Mouse (Mus musculus) kidney, postnatal 25 days (tissue): ENCODE measurements at regions not wholly inside any gene's neighbourhood (a gene's known extent, or its start where the extent isn't known, plus 50 kb on each side); places are given as distances from the start of the nearest gene placed in this dataset.
A peak's percentile ranks its signal among the peaks of the same experiment; 100 is the strongest.
"Not testable (repeated sequence)": the region's sequence is repeated elsewhere in the genome, so short reads cannot be mapped to it uniquely, and the experiment has no call there.

Experiments used
- DNase-seq, 2 experiments: peaks; one replicate each; pipeline ENCODE4 v3.0.0; 2021; ENCODE audit warnings: mixed read lengths in 2 of 2

DNA sequence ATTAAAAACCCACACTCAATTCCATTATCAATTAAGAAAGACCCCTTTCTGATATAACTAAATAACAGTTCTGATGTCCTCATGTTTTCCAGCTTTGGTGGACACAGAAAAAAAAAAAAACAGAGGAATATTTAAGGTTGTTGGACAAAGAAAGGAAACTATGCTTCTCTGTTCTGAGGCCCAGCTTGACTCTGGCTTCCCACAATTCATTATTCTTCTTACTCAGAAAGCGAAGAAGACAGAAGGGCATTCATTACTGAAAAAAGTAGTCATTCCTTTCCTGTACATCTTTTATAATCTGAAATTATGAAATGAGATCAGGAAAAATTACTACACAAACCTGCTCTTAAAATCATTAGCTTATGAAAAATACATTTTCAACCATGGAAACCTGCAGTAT is 263.2 kb upstream of the 1700008P02Rik start:
- DNase-seq, result no peak

DNA sequence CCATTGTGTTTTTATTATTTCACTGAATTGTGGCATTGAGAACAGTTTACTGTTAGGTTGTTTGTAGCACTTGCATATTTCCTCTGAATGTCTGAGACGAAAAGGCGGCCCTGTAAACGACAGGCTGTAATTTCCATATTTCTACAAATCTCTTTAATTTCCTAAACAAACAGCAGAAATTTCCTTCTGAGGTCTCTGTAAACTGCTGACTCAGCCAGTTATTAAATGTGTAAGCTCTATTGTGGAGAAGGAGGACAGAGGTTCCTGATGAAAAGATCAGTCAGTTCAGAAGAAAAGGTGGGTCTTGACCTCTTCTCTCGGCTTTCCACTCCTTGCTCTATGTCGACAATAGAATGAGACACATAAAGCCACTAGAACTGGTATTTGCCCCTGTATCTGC is 256.0 kb upstream of the 1700008P02Rik start:
- no peak for DNase-seq

DNA sequence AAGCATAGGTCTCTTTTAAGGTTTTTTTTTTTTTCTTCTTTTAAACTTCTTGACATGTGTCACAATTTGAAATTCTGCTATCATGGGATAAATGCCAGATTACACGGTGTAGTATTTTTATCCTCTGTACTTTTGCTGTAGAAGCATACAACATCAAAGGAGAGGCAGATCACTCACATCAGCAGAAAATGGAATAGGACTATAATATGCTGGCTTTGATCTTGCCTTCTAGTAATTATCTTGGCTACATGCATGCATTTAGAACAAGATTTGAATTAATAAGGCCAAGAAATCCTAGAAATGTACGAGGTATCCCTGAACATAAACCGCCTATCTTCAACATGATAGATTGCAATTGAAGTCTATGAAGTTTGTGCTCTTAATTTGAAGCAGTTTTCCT is 251.9 kb upstream of the 1700008P02Rik start:
- DNase-seq, result no peak

DNA sequence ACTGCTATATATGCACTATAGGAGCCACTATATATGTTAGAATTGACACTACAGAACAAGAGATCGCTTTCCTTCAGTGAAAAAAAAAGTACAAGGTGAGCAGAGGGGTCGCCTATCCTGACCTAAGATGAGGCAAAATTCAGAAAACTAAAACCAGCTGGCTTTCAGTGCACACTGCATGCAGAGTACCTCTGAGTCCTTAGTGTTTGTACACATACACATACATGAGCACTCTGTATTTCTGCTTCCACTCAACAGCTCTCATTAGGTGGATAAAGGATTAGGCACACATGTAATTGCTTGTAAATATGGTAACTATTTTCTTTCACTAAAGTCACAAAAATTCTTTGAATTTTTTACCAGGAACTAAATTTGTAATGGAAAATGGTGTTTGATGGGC is 251.5 kb upstream of the 1700008P02Rik start:
- no peak for DNase-seq

DNA sequence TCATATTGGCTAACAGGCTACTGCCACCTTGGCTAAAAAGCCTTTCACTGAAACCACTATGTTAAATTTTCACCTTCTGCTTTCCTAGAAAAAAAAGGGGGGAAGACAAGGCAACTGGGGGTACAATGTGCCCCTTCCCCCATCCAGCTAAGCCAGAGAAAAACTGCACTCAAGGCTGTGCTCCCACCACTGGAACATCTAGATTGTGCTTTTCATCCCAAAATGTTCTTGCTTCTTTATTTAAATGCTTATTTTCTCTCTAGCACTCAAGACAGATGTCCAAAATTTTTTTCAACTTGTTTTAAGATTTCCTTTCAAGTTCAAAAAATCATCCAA is 245.9 kb upstream of the 1700008P02Rik start:
- DNase-seq, result no peak

DNA sequence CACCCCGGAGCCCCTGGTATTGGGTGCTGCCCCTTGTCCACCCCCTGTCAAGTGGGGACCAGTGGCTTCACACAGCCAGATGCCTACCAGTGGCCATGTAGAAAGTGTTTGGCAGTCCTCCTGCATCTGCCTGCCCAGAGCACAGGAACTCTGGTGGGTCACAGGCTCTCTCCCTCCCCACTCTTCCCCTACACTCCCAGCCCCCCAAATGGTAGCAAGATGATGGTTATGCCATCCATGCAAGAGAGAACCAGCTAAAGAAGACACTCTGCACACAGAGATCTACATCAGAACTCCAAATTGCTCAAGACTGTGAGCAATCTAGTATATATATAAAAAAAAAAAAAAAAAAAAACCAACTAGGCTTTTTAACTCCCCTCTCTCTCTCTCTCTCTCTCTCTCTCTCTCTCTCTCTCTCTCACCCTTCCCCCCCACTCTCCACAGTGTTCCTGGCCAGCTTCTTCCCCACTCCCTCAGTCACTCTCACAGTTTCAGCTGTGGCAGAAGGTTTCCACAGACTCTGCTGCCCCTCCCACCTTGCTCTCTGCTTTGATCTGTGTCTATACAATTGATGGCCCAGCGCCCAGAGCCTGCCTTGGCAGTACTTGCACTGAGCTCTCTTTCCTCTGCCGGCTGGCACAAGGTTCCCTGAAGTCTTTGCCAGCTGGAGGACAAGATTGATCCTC is 245.4 kb upstream of the 1700008P02Rik start:
- peak in 1 of 2 experiments; percentile 34 for DNase-seq

DNA sequence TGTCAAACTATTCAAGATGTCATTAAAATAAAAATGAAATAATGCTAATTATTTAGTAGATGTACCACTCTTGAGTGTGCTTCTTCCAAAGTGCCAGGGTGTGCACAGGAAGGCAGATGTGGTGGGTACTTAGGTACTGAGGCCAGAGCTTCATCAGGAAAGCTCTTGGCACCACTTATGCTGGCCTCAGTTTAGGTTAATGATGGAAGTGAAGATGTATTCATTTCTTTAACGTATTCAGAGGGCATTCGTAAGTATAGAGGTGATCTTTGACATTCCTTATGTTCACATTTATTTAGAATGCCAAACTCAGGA is 239.6 kb upstream of the 1700008P02Rik start:
- no peak for DNase-seq

DNA sequence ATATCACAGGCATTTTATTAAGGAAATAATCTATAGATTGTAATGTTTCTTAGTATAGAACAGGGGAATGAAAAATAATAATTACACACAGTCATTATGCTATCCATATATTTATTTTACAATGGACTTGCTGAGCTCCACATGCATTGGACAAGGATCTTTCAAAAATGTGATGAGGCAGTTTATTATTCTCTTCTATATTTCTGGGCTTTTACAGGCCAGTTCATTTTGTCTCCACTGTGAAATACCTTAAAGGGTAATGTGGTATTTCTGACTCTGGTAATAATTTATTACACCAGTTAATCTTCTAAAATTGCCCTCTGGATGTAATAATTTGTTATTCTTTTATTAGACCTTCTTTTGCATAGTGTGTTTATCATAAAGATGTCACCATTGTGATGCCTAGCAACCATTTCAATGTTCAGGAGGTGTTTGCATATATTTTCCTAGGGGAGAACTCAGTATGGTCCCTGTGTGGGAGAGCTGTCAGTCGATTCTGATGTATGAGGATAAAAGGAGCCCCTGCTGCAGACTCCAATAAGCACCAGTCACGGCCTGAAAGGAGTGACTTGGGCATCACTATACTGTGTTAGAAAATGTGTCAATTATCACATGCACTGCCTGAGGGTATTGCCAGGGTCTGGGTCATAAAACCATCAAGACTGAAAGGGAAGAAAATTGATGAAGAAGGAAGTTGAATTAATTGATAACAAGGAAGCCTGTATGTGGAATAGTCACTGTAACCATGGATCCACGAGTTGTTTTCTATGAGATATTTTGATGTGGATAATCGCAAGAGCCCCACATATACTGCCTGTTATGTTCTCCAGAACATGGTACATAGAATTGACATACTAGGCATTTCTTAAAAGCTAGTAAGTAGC is 239.0 kb upstream of the 1700008P02Rik start:
- no peak for DNase-seq

DNA sequence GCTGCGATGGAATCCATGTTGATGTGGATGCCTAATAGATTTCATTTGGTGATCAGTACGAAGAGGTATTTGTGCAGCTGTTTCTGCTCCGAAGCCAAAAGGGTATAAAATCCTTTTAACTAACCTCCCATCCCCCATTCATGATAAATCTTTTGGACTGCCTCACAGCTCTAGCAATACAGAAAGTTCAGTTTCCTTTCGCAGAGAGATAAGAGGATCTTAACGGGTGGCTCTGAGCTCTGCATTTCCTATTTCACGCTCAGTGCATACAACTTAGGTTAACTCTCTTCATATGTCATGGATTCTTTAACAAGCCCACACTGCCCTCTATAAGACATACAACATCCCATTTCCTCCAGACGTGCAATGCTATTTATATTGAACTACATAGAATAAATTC is 199.1 kb upstream of the 1700008P02Rik start:
- DNase-seq, result no peak

DNA sequence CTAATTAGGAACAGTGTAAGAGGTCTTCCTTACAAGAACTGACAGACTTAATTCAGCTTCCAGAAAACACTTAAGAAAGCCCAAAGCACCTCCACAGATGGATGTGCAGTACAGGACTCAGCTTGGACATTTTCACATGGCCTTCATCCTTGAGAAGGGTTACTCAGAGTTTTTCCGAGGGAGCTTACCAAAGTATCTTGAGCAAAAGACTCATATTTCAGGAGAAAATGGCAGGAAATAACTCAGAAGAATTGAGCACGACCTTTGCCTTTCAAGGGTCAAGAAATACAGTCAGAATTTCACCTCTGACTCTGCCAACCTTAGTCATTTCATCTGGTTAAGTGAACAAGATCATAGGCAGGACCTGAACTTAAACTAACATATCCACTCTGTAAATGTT is 192.1 kb upstream of the 1700008P02Rik start:
- no peak for DNase-seq

DNA sequence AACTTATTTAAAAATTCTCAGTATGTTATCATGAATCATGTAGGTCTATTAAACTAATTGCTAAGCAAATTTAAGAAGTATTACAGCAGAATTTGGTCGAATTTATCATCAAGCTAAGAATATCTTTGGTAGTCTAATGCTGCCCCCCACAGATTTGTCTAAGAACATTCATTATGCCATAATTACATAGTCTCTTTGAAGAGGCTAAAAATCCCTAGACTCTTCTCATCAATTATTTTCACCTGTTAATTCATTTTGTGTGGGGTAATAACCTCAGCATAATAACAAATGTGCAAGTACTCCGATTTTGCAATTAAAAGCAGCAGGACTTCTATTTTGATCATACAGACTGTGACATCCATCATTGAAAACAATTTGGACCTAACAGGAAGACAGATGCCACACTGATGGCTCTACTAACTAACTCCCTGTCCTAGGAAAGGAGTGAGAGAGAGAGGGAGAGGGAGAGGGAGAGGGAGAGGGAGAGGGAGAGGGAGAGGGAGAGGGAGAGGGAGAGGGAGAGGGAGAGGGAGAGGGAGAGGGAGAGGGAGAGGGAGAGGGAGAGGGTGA is 189.2 kb upstream of the 1700008P02Rik start:
- no peak for DNase-seq

DNA sequence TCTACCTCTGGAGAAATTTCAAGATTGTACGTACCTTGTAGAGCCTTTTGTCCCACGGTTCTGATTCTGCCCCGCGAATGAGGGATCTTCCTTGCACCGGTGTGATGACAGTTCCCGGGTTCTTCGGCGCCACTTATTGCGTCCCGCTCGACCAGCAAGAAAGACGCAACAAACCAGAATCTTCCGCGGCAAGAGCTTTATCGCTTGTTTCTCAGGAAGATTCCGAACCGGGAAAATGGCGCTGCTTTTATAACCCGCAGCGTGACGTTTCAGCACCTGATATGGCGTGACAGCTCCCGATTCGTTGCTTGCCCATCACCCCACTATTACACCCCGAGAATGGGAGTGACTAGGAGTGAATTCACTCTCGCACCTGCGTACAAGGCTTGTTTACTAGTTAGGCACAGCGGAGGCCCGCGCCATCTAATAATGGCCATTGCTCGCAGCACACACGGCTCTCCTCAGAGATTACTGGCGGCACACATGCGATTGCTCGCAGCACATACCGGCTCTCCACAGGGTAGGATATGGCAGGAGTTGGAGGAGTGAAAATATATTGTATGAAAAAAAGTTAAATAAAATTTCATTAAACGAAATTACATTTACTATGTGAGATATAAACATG is 180.0 kb upstream of the 1700008P02Rik start:
- DNase-seq, result not testable (repeated sequence)

DNA sequence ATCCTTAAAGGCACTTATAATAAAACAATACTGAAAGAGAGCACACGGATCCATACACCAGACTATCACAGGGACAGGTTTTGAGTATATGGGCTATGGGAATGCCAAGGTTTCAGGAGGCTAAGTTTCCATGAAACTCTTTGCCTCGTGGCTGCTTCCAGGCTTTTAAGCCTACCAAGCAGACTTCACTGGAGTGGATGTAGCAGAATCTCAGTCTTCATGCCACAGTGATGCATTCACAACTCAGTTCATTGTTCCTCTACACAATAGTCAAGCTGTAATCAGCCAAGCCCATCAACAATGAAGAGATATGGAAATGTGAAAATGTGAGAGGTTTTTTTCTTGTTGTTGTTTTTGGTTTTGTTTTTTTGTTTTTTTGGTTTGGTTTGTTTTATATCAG is 148.3 kb upstream of the 1700008P02Rik start:
- DNase-seq, result no peak

DNA sequence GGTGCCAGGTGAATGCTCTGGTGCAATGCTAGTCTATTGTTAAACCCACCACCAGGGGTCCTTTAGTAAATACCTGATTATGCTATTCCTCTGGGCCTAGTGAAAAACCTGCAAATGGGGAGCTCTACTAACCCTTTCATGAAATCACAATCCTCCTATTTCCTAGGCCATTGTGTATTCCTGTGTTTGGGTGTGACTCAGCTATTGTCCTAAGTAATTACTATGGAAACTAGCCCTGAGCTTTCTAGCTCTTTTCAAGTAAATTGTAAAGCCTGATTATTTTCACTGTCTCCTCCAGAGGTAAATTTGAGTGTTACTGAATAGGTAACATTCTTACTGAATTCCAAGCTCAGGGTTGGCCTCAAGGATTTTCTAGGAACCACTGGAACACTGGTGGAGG is 147.8 kb upstream of the 1700008P02Rik start:
- not testable (repeated sequence) for DNase-seq

DNA sequence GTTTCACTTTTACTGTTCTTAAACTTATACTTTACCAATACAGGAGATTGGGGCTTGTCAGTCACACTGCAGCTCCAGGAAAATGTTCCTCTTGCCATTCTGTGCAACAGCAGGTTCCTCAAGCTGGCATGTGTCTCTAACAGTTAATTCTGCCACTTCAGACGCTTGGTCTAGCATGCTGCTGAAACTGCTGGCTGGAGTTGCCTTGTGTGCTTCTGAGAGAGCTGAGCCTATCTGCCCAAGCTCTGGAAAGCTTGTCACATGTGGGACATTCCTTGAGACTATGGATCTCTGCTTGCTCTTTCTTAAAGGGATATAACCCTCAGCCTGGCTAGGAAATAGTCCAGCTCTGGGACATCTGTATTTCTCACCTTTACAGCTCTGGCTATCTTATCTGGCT is 138.9 kb upstream of the 1700008P02Rik start:
- no peak for DNase-seq

DNA sequence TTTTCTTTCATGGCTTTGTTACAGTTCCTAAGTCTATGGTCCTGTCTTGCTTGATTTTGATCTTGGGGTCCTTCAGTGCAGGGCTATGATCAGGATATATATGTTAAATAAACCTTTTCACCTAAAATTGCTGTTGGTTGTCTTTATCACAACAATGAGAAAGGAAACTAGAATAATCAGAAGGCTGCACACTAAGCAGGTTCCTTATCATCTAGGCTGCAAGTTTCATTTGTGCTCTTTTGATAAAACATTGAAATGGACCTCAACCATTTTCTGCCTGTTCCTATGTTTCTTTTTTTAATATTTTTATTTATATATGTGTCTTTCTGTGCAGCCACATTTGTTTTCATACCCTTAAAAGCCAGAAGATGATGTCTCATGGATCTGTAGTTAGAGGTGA is 137.3 kb upstream of the 1700008P02Rik start:
- no peak for DNase-seq

DNA sequence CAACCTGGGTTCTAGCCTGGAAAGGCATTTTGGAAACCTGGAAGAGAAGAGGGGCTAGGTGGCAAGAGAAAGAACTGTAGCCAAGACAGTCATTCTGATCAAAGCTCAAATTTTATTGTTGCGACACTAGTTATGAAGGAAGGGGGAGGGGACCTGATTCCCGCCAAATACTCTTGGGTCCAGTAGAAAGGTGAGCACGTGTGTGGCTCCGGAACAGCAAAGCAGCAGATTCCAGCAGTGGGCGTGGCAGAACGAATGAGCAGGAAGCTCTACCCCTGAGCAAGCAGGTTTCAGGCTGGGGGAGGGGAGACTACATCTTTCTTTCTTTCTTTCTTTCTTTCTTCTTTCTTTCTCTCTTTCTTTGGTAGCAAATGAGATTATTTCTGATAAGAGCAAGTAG is 130.5 kb upstream of the 1700008P02Rik start:
- DNase-seq, result not testable (repeated sequence)

DNA sequence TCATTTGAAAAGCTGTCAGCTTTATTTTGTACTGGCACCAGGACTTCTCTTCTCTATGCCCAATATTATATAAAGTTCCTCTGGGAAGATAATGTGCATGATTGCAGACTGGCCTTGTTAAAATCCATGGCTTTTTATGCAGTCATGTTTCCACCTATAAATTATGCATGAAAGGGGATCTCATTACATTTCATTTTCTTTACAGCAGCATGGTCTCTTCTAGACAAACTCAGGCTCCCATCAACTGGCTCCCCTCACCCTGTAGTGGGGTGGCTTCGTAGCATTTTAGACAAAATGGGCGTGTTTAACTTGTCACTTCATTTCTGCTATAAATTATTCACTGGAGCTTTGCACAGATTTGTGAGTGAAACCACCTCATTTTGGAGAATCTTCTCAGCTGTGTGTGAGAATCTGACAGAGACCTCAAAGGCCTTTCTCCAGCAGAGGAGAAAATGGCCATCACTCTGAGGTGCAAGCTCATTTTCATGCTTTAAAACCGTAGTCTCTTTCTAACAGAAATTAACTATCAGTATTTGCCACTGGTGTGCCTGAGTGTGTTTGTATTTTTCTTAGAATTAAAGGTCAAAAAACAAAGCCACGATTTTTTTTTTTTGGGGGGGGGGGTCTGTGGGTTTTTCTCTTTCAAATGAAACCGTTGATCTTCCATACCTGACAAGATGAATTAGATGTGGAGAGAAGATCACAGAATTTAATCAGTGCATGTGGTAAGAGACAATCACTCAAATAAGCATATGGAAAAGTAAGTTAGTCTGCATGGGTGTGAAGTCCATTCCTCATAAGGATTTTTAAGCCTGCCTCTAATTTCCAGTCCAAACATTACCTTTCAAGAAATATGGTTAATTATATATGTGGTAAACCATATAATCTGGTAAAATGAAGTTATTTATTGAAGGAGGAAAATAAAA is 111.4 kb upstream of the 1700008P02Rik start:
- no peak for DNase-seq

DNA sequence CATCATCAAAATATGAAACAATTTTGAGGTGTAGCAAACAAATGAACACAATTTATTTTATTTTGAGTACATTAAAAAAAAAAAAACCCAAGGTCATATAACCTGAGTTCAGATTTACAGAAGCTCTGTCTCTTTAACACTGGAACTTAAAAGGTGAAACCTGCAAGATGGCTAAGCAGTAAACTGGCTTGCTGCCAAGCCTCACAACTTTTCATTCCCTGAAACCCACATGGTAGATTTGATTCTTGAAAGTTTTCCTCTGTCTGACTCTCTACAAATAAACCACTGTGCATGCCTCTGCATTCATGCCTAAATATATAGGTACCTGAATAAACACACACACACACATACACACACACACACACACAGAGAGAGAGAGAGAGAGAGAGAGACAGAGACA is 109.8 kb upstream of the 1700008P02Rik start:
- no peak for DNase-seq

DNA sequence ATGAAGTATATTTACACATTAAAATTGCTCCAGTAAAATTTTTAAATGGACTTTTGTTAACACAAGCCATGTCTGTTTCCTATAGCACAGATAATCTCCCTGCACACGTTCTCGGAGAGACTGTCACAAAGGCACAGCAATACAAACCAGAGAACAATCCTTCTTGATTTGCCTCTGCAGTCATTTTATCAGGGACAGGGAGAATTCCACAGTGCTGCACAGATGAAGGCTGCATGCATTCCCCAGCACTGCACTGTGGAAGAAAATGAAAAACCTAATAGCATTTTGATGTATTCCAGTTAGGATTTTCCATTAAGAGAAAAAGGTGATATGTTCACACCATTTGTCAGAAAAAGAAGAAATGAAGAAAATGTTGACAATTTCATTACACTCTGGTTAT is 63.4 kb upstream of the 1700008P02Rik start:
- no peak for DNase-seq

DNA sequence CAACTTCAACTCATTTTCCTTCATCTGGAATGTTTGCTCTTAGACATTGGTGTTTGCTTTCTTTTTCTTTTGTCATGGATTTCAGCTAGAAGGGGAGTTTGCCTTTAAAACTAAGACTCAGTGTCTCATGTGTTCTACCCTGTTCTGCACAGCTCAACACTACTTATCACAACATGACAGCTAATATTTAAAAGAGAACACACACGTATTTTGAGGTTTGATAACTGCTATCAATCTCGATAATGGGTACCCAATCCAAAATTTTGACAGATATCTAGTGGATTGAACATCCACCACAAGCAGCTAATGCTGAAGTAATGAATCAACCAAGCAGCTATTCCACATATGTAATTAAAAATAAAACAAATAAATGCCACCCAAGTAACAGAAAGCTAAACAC is 61.2 kb upstream of the 1700008P02Rik start:
- DNase-seq, result no peak

DNA sequence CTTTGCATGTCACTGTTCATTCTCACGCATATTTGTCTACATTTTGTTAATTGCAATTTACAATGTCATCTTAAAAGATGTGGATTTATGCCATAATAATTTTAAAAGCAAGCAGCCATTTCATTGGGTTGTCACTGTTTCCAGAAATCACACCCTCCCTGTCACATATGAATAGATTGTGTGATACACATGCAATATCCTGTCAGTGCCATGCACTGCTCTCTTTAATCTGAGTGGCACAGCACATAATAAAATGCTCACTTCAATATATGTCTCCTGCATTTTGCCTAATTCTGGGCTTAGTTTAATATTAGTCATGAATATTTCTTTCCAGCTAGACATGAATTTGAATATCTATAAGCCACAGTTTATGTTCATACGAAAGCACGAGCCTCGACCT is 56.1 kb upstream of the 1700008P02Rik start:
- no peak for DNase-seq

DNA sequence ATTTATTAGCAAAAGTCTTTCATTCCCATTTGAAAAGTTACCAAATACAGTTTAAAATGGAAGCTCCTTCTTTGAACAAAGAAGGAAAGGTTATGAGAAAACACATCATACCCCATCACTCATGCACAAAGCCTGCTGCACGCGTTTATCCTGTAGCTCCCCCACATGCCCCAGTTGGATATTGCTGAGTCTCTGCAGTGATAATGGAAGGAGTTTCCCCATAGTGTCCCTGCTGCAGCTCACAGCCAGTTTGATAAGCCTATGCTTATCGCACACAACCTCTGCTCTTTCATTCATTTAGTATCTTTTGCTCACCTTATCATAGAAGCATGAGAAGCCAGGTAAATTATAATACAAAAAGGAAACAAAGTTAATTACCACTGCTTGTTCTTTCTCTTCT is 55.1 kb upstream of the 1700008P02Rik start:
- no peak for DNase-seq
